In genomic region chr7:88394568-88394967, GRCm38 (mm10) we compare ENCODE assay signal across 24 mouse cellular contexts. TPM values are rescaled to one million over a fixed set of nuclear protein-coding genes. Genes with fewer than 3 reads are reported as not detected.
DNase-seq lines count a peak whose midpoint lies in the region; ATAC-seq and TF ChIP-seq lines count a peak whose summit lies in the region.
"Had no signal": no experiment of that assay in that cellular context is flagged by ENCODE, and none has a peak within 500 bp of the region (broad histone marks: within the 10 kb centered on the region; RNA-seq: fewer than 3 reads in every experiment).

No protein-coding gene starts in this region.

- H3K4me3 ChIP-seq in embryonic facial prominence, embryonic 14.5 days (ENCODE audit: low read depth, low read length), result no peak overlapping the region
- H3K4me3 ChIP-seq in embryonic facial prominence, embryonic 10.5 days, result no peak overlapping the region
- no peak overlapping the region for H3K4me3 ChIP-seq in kidney, embryonic 14.5 days (ENCODE audit: low read length)
- H3K4me3 ChIP-seq in lung, postnatal 0 days (ENCODE audit: low read depth, low read length), result no peak overlapping the region
- no peak overlapping the region for H3K4me3 ChIP-seq in lung, adult 2 months (replicated peaks; ENCODE audit: extremely low read depth, low read depth, low read length)
- H3K4me3 ChIP-seq: embryonic facial prominence, embryonic 15.5 days; gastrocnemius, adult 2 months; hindbrain, embryonic 12.5 days; hindbrain, embryonic 15.5 days had no signal

- no peak for TF ChIP-seq POLR2A in lung, adult 2 months (IDR thresholded peaks at IDR 0.05; ENCODE audit: borderline replicate concordance, extremely low read depth, low read depth, low read length)

- TF ChIP-seq CTCF in lung, postnatal 0 days (IDR thresholded peaks at IDR 0.05), result no peak
- TF ChIP-seq CTCF in lung, adult 2 months (IDR thresholded peaks at IDR 0.05; ENCODE audit: insufficient read depth, low read length), result no peak

- no peaks in the 10 kb centered on the region for H3K4me1 ChIP-seq in embryonic facial prominence, embryonic 14.5 days (ENCODE audit: control insufficient read depth, insufficient read depth, low read length)
- no peaks in the 10 kb centered on the region for H3K4me1 ChIP-seq in embryonic facial prominence, embryonic 10.5 days
- no peaks in the 10 kb centered on the region for H3K4me1 ChIP-seq in kidney, embryonic 14.5 days (ENCODE audit: control insufficient read depth, insufficient read depth, low read length)
- H3K4me1 ChIP-seq in lung, postnatal 0 days (ENCODE audit: insufficient read depth, low read depth, low read length), result no peaks in the 10 kb centered on the region
- H3K4me1 ChIP-seq in lung, adult 2 months (ENCODE audit: control insufficient read depth, insufficient read depth, low read length), result no peaks in the 10 kb centered on the region
- H3K4me1 ChIP-seq: embryonic facial prominence, embryonic 15.5 days; hindbrain, embryonic 12.5 days; hindbrain, embryonic 15.5 days had no signal

- TF ChIP-seq EP300 in lung, postnatal 0 days (IDR thresholded peaks at IDR 0.05), result no peak

- no peak overlapping the region for H3K4me2 ChIP-seq in embryonic facial prominence, embryonic 14.5 days (ENCODE audit: low read depth, low read length)
- H3K4me2 ChIP-seq in kidney, embryonic 14.5 days (replicated peaks; ENCODE audit: low read depth, low read length), result no peak overlapping the region
- H3K4me2 ChIP-seq in lung, postnatal 0 days (replicated peaks; ENCODE audit: low read depth, low read length), result no peak overlapping the region
- H3K4me2 ChIP-seq: embryonic facial prominence, embryonic 15.5 days; heart, embryonic 11.5 days; hindbrain, embryonic 12.5 days; hindbrain, embryonic 15.5 days had no signal

- no peak for ATAC-seq in embryonic facial prominence, embryonic 14.5 days (ENCODE audit: low read depth)
- no peak for ATAC-seq in kidney, embryonic 14.5 days (ENCODE audit: low FRiP score, low TSS enrichment)
- ATAC-seq in lung, postnatal 0 days, result peak; percentile 57; the same call in 1 of the 2 replicates
- ATAC-seq: forebrain, embryonic 14.5 days; forebrain, postnatal 0 days had no signal

- DNase-seq in embryonic facial prominence, embryonic 14.5 days (ENCODE audit: low spot score), result peak; percentile 42
- no peak for DNase-seq in embryonic facial prominence, embryonic 10.5 days (ENCODE audit: low spot score)
- peak; percentile 33 for DNase-seq in kidney, adult 9 months
- peak; percentile 15 for DNase-seq in lung, postnatal 0 days (ENCODE audit: low spot score)
- DNase-seq in lung, adult 2 months, result no peak
- DNase-seq in retina, postnatal 1 day, result peak; percentile 15
- DNase-seq in layer of hippocampus, adult 9-11 months, result no peak
- DNase-seq: adrenal gland, adult 2 months; adrenal gland, postnatal 14 days; cerebellum, adult 11-12 months; cerebellum, adult 8-10 months; cerebellum, postnatal 10 days; cerebellum, postnatal 36 days; embryo, embryonic 11 days; forebrain, postnatal 0 days; gastrocnemius, adult 2 months; gastrocnemius, postnatal 14 days; heart, adult 11 months had no signal

- H3K36me3 ChIP-seq in embryonic facial prominence, embryonic 14.5 days (ENCODE audit: control insufficient read depth, insufficient read depth, low read length), result no peaks in the 10 kb centered on the region
- no peaks in the 10 kb centered on the region for H3K36me3 ChIP-seq in embryonic facial prominence, embryonic 10.5 days (replicated peaks)
- no peaks in the 10 kb centered on the region for H3K36me3 ChIP-seq in kidney, embryonic 14.5 days (ENCODE audit: control insufficient read depth, insufficient read depth, low read length)
- H3K36me3 ChIP-seq in lung, postnatal 0 days (ENCODE audit: insufficient read depth, low read length), result no peaks in the 10 kb centered on the region
- H3K36me3 ChIP-seq: embryonic facial prominence, embryonic 15.5 days; hindbrain, embryonic 12.5 days; hindbrain, embryonic 15.5 days had no signal

- no peaks in the 10 kb centered on the region for H3K27me3 ChIP-seq in embryonic facial prominence, embryonic 14.5 days (replicated peaks; ENCODE audit: control insufficient read depth, insufficient read depth, low read length)
- H3K27me3 ChIP-seq in embryonic facial prominence, embryonic 10.5 days (replicated peaks; ENCODE audit: low read depth, poor library complexity, severe bottlenecking), result no peaks in the 10 kb centered on the region
- H3K27me3 ChIP-seq in kidney, embryonic 14.5 days (ENCODE audit: control insufficient read depth, insufficient read depth, low read length), result no peaks in the 10 kb centered on the region
- no peaks in the 10 kb centered on the region for H3K27me3 ChIP-seq in lung, postnatal 0 days (replicated peaks; ENCODE audit: insufficient read depth, low read length)
- H3K27me3 ChIP-seq: embryonic facial prominence, embryonic 15.5 days; hindbrain, embryonic 12.5 days; hindbrain, embryonic 15.5 days had no signal

- WGBS in embryonic facial prominence, embryonic 14.5 days, result 68% methylated on average over 1 of the region's 1 CpGs
- WGBS in embryonic facial prominence, embryonic 10.5 days, result 75% methylated on average over 1 of the region's 1 CpGs
- WGBS in kidney, embryonic 14.5 days, result 69% methylated on average over 1 of the region's 1 CpGs
- WGBS in lung, postnatal 0 days, result 63% methylated on average over 1 of the region's 1 CpGs
- WGBS in lung, adult 2 months, result 76% methylated on average over 1 of the region's 1 CpGs

- no peaks in the 10 kb centered on the region for H3K9me3 ChIP-seq in embryonic facial prominence, embryonic 14.5 days (ENCODE audit: control insufficient read depth, low read length)
- no peaks in the 10 kb centered on the region for H3K9me3 ChIP-seq in embryonic facial prominence, embryonic 10.5 days
- 0 out of 2 replicates have a peak, but pooled peaks cover 2% of the 10 kb centered on the region for H3K9me3 ChIP-seq in kidney, embryonic 14.5 days (ENCODE audit: control insufficient read depth, low read length)
- no peaks in the 10 kb centered on the region for H3K9me3 ChIP-seq in lung, postnatal 0 days (ENCODE audit: low read length)
- H3K9me3 ChIP-seq: embryonic facial prominence, embryonic 15.5 days; hindbrain, embryonic 12.5 days; hindbrain, embryonic 15.5 days had no signal

- H3K9ac ChIP-seq in embryonic facial prominence, embryonic 14.5 days (ENCODE audit: low read depth, low read length), result no peak overlapping the region
- H3K9ac ChIP-seq in kidney, embryonic 14.5 days (ENCODE audit: low read depth, low read length), result no peak overlapping the region
- H3K9ac ChIP-seq in lung, postnatal 0 days (replicated peaks; ENCODE audit: low read depth), result no peak overlapping the region
- H3K9ac ChIP-seq: embryonic facial prominence, embryonic 15.5 days; forebrain, postnatal 0 days; hindbrain, embryonic 12.5 days; hindbrain, embryonic 15.5 days had no signal

- no peak overlapping the region for H3K27ac ChIP-seq in embryonic facial prominence, embryonic 14.5 days (replicated peaks; ENCODE audit: low read depth, low read length)
- H3K27ac ChIP-seq in embryonic facial prominence, embryonic 10.5 days (replicated peaks), result no peak overlapping the region
- H3K27ac ChIP-seq in kidney, embryonic 14.5 days (ENCODE audit: low read depth, low read length), result no peak overlapping the region
- no peak overlapping the region for H3K27ac ChIP-seq in lung, postnatal 0 days (ENCODE audit: low read length)
- H3K27ac ChIP-seq: embryonic facial prominence, embryonic 15.5 days; gastrocnemius, adult 2 months; hindbrain, embryonic 12.5 days; hindbrain, embryonic 15.5 days had no signal

RNA-seq across cellular contexts. Expression of gene Rab38, which starts 35.5 kb away (rescaled TPM):
- 23.2 and 24.9 TPM in 2 replicates for polyA plus RNA-seq in embryonic facial prominence, embryonic 14.5 days (2014; fragmentation: Nextera tagmentation; extraction: Ambion mirVana)
- polyA plus RNA-seq in embryonic facial prominence, embryonic 10.5 days (2016; fragmentation: Nextera tagmentation; extraction: Ambion mirVana), result 9.3 and 10.0 TPM in 2 replicates
- 2.4 and 2.5 TPM in 2 replicates for polyA plus RNA-seq in kidney, embryonic 14.5 days (2014; fragmentation: Nextera tagmentation; extraction: Ambion mirVana)
- polyA plus RNA-seq in lung, postnatal 0 days (2015; fragmentation: Nextera tagmentation; extraction: Ambion mirVana), result 20.7 and 21.0 TPM in 2 replicates
- 5.4 and 6.4 TPM in 2 replicates for polyA plus RNA-seq in lung, adult 2 months (2012; rRNA removed)

Comparison
In these comparisons a context has a peak if more than half of its experiments do, and no peak if none do; other contexts are left out.
1. DNase-seq: peak in embryonic facial prominence, embryonic 14.5 days (single experiment), kidney, adult 9 months (single experiment), lung, postnatal 0 days (single experiment) and retina, postnatal 1 day (single experiment); none in embryonic facial prominence, embryonic 10.5 days (single experiment), lung, adult 2 months (single experiment) and layer of hippocampus, adult 9-11 months (single experiment).